Mouse (Mus musculus) lung, postnatal 0 days (tissue): ENCODE measurements around the gene Pax6. TPM values are rescaled to one million over a fixed set of nuclear protein-coding genes. Genes with fewer than 3 reads are reported as not detected.

Experiments used
- ATAC-seq: fragments of 200-750 bp; cut with Nextera tagmentation; 2 replicates; pipeline ENCODE4 v1.8.0; 2017; ENCODE audit warnings: moderate library complexity
- DNase-seq: peaks from one replicate; pipeline ENCODE4 v3.0.0-alpha.2; 2016; ENCODE audit warnings: low spot score
- H3K27ac ChIP-seq: fragments of 300-500 bp; sonication (generic); 2 replicates; pipeline ENCODE4 v1.5.1; 2014; ENCODE audit warnings: antibody characterized with exemption, mild to moderate bottlenecking, low read length, mixed read lengths
- H3K27me3 ChIP-seq: fragments of 300-500 bp; sonication (generic); replicated peaks from 2 replicates; pipeline ENCODE4 v1.6.1; 2014; ENCODE audit warnings: low read length, mixed read lengths; ENCODE audit not compliant: insufficient read depth
- H3K36me3 ChIP-seq: fragments of 300-500 bp; sonication (generic); 2 replicates; pipeline ENCODE4 v1.6.1; 2014; ENCODE audit warnings: low read length, mixed read lengths; ENCODE audit not compliant: insufficient read depth
- H3K4me1 ChIP-seq: fragments of 300-500 bp; sonication (generic); 2 replicates; pipeline ENCODE4 v1.6.1; 2014; ENCODE audit warnings: antibody characterized with exemption, low read depth, low read length, mixed read lengths; ENCODE audit not compliant: insufficient read depth
- H3K4me2 ChIP-seq: fragments of 300-500 bp; sonication (generic); replicated peaks from 2 replicates; pipeline ENCODE4 v1.6.1; 2014; ENCODE audit warnings: low read depth, mild to moderate bottlenecking, low read length, moderate library complexity, mixed read lengths
- H3K4me3 ChIP-seq: fragments of 300-500 bp; sonication (generic); 2 replicates; pipeline ENCODE4 v1.5.1; 2014; ENCODE audit warnings: low read depth, low read length
- H3K9ac ChIP-seq: fragments of 300-500 bp; sonication (generic); replicated peaks from 2 replicates; pipeline ENCODE4 v1.6.1; 2014; ENCODE audit warnings: low read depth, mild to moderate bottlenecking
- H3K9me3 ChIP-seq: fragments of 300-500 bp; sonication (generic); 2 replicates; pipeline ENCODE4 v1.6.1; 2016; ENCODE audit warnings: low read length, mixed read lengths
- CTCF ChIP-seq: IDR thresholded peaks from 2 replicates; pipeline ENCODE4 v1.5.1; 2016; ENCODE audit warnings: antibody characterized with exemption, mild to moderate bottlenecking
- EP300 ChIP-seq: IDR thresholded peaks from 2 replicates; pipeline ENCODE4 v1.6.1; 2016; ENCODE audit warnings: antibody characterized with exemption, mild to moderate bottlenecking, control low read depth
- WGBS: fragments of 180-500 bp; shearing (Covaris S2); extraction: QIAGEN DNeasy Blood & Tissue Kit; methylation state at CpG from one replicate; pipeline ENCODE4 v1.1.7; 2014; 5-methylcytosine and 5-hydroxymethylcytosine counted together
- polyA plus RNA-seq: library from polyadenylated mRNA; unstranded; fragments of >200 nt; fragmentation: Nextera tagmentation; extraction: Ambion mirVana; gene quantifications from 2 replicates; pipeline ENCODE4 v1.2.1, GENCODE M21; 2015

The Pax6 gene
- polyA plus RNA-seq, 1 experiment from 2014 or later, result not detected

DNA sequence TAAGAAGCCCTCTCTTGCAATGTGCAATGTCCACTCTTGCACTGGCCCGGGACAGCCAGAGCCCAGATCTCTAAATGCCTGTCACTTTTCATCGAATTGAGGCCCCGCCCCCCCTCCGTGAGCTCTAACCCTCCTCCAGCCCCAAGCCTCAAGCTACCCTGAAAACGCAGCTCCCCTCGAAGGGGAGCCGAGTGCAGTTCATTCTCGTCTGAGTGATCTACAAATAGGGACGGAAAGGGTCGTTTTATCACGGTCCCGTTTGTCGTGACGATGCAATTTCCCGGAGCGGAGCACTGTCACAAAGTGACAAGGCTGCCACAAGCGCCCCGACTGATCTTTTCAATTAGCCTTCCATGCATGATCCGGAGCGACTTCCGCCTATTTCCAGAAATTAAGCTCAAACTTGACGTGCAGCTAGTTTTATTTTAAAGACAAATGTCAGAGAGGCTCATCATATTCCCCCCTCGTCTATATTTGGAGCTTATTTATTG is 13.4 kb downstream of the Pax6 start:
- H3K9me3 ChIP-seq, result no peaks in the 10 kb centered on the region
- 1% methylated on average over 23 of the region's 23 CpGs for WGBS
- H3K27me3 ChIP-seq, result peaks cover 90% of the 10 kb centered on the region
- no peak for DNase-seq
- ATAC-seq, result no peak
- no peak overlapping the region for H3K27ac ChIP-seq
- TF ChIP-seq EP300 (no peak), CTCF (no peak)
- H3K4me2 ChIP-seq, result no peak overlapping the region
- H3K4me3 ChIP-seq, result no peak overlapping the region
- no peaks in the 10 kb centered on the region for H3K4me1 ChIP-seq
- H3K9ac ChIP-seq, result no peak overlapping the region
- no peaks in the 10 kb centered on the region for H3K36me3 ChIP-seq

DNA sequence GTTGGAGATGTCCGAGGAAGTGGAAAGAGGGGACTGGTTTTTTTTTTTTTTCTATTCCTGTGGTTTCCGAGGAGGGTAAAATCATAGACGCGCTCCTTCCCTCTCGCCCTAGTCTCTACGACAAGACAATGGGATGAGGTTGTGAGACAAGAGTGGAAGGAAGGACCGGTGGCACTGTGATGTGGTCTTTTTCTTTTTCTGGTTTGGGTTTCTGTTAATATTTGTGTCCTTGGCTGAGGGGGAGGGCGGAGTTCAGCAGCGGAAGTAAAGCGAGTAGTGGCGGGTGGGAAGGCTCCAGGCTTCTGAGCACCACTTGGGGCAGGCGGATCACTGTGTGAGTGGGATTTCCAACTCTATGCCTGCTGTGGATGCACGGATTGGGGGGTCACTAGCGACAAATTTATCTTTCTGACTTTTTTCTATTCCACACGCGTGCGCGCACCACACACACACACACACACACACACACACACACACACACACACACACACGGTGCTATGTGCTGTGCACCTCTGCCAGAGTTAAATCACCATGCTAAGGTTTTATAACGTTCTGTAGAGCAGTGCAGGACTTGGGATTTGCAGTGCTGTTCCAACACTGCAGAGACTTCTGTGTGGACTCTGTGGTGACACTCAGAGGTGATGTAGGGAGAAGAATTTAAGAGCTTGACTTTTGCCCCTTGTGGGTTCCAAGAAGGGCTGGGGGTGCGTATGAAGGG is 14.1 kb downstream of the Pax6 start:
- H3K36me3 ChIP-seq, result no peaks in the 10 kb centered on the region
- H3K9ac ChIP-seq, result no peak overlapping the region
- under 1% methylated on average over 16 of the region's 21 CpGs for WGBS
- TF ChIP-seq CTCF (no peak), EP300 (no peak)
- peaks cover 90% of the 10 kb centered on the region for H3K27me3 ChIP-seq
- H3K4me3 ChIP-seq, result no peak overlapping the region
- no peaks in the 10 kb centered on the region for H3K9me3 ChIP-seq
- H3K4me2 ChIP-seq, result no peak overlapping the region
- DNase-seq (no peak), ATAC-seq (no peak)
- no peak overlapping the region for H3K27ac ChIP-seq
- H3K4me1 ChIP-seq, result 0 out of 2 replicates have a peak, but pooled peaks cover 6% of the 10 kb centered on the region

DNA sequence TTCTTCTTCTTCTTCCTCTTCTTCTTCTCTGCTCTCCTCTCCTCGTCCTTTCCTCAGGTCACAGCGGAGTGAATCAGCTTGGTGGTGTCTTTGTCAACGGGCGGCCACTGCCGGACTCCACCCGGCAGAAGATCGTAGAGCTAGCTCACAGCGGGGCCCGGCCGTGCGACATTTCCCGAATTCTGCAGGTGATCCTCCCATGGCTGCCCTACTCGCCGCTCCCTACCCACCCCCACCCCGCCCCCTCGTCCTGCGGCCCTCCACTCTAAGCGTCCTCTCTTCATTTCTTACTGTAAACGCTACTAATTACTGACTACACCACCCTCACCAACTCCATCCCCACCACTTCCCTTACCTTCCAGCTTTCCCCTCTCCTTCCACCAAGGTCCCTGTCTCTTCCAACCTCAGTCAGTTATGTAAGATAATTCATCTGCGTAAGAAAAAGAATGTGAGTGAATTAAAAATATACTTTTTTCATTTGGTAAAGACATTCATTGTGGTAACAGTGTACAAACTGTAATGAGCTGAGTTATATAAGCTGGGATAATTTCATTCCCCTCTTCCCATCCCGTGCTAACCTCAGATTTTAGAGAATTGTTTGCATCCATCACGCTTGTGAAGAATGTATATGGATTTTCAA is 15.2 kb downstream of the Pax6 start:
- 2% methylated on average over 22 of the region's 22 CpGs for WGBS
- no peak overlapping the region for H3K27ac ChIP-seq
- no peak overlapping the region for H3K4me2 ChIP-seq
- ATAC-seq (no peak), DNase-seq (no peak)
- H3K36me3 ChIP-seq, result no peaks in the 10 kb centered on the region
- no peaks in the 10 kb centered on the region for H3K9me3 ChIP-seq
- H3K27me3 ChIP-seq, result peaks cover 92% of the 10 kb centered on the region
- no peak overlapping the region for H3K9ac ChIP-seq
- TF ChIP-seq EP300 (no peak), CTCF (no peak)
- no peak overlapping the region for H3K4me3 ChIP-seq
- H3K4me1 ChIP-seq, result 0 out of 2 replicates have a peak, but pooled peaks cover 7% of the 10 kb centered on the region

DNA sequence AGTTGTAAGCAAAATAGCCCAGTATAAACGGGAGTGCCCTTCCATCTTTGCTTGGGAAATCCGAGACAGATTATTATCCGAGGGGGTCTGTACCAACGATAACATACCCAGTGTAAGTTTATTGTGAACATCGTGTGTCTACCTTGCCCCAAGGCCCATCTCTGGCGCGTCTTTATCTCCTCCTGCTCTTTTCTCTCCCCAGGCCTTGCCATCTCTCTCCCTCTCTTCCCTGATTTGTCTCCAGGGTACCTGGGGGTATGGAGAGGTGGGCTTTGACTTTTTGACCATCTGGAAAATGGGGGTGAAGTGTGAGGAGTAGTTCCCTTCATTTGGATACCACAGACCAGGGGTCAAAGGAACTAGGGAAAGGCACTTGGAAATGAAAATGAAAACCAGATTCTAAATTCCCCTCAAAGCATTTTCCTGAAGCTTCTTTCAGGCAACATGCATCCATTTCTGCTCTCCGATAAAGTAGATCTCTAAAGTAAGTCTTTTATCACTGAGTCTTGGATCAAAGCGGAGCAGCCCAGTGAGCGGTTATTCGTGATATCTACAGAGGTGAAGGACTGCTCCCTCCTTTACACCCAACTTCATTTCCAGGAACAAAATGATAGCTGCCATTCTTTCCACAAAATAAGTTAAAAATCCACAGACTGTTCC is 16.4 kb downstream of the Pax6 start:
- ATAC-seq, result no peak
- 4% methylated on average over 11 of the region's 11 CpGs for WGBS
- DNase-seq, result no peak
- H3K9ac ChIP-seq, result no peak overlapping the region
- H3K4me2 ChIP-seq, result no peak overlapping the region
- H3K4me1 ChIP-seq, result 0 out of 2 replicates have a peak, but pooled peaks cover 7% of the 10 kb centered on the region
- H3K27ac ChIP-seq, result no peak overlapping the region
- no peaks in the 10 kb centered on the region for H3K9me3 ChIP-seq
- H3K36me3 ChIP-seq, result no peaks in the 10 kb centered on the region
- no peak overlapping the region for H3K4me3 ChIP-seq
- TF ChIP-seq EP300 (no peak), CTCF (no peak)
- peaks cover 90% of the 10 kb centered on the region for H3K27me3 ChIP-seq

DNA sequence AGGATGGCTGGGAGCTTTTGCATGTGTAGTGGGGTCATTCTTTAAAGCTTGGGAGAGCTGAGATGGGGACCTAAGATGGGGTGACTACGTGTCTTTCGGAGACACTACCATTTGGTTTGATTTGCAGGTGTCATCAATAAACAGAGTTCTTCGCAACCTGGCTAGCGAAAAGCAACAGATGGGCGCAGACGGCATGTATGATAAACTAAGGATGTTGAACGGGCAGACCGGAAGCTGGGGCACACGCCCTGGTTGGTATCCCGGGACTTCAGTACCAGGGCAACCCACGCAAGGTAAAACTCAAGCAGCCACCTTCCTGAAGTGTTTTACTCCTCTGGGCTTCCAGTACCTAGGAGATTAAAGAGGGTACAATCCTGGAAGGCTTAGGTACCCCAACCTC is 17.0 kb downstream of the Pax6 start:
- TF ChIP-seq CTCF, result no peak
- H3K9ac ChIP-seq, result no peak overlapping the region
- no peak for ATAC-seq
- WGBS, result 2% methylated on average over 11 of the region's 11 CpGs
- H3K4me2 ChIP-seq, result no peak overlapping the region
- 0 out of 2 replicates have a peak, but pooled peaks cover 7% of the 10 kb centered on the region for H3K4me1 ChIP-seq
- H3K9me3 ChIP-seq, result no peaks in the 10 kb centered on the region
- no peak overlapping the region for H3K27ac ChIP-seq
- no peak overlapping the region for H3K4me3 ChIP-seq
- no peak for DNase-seq
- H3K36me3 ChIP-seq, result no peaks in the 10 kb centered on the region
- peaks cover 90% of the 10 kb centered on the region for H3K27me3 ChIP-seq
